Mouse (Mus musculus) regulatory T cell (primary cell): Measurements from ENCODE around the gene Sept1.

ENCODE experiments used
- in situ Hi-C: fragments of 300-600 bp; cut with MboI, MseI; formaldehyde crosslinking; loops from one replicate; pipeline ENCODE4 v1.15.1; 2025; ENCODE audit warnings: high pct_unique_total_duplicates

The Sept1 gene

DNA sequence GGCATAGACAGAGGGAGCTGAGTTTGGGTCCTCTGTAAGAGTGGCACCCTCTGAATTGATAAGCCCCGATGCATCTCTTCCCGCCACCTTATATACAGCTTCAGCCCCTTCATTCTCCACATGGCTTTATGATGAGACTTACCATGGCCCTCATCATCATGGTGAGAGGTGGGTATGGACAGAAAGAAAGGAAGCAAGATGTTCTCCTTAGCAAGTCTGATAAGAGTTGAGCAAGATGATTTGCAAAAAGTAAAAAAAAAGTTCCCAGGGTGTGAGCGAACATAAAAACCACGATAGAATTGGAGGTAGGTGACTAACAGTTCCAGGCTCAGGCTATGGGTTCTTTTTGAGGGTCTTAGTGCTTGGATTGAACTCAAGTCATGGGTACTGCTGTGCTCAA, 14.3 kb downstream of the Sept1 start:
- in situ Hi-C loops: no loop called here

DNA sequence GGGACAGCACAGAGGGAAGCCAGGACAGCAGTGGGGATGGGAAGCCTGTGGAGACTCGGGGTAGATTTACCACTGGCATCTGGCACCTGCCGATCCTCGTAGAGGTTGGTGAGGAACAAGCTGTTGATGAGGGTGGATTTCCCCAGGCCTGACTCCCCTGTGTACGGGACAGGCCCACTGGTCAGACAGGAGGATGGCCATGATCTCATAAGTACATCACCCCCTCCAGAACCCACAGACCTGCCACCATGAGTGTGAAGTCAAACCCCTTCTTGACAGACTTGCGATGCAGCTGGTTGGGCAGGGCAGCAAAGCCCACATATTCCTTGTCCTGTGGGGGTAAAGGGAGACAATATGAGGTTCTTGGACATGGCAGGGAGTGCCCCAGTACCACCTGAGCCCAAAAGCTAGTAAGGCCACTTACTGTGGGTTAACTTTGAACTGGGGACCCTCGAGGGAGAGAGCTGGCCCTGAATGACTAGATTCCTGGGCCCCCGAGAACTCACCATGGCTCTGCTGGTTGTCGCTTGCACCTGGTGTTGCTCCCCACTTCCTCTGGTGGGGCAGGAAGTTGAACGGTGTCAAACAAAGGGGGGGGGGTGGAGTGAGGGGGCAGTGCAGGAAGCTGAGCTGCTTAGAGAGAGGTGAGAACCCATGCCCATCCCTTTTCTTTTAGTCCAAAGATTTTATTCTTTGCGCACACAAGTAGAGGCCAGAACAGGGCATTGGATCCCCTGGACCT, 14.9 kb downstream of the Sept1 start:
- in situ Hi-C loops: no loop called here

DNA sequence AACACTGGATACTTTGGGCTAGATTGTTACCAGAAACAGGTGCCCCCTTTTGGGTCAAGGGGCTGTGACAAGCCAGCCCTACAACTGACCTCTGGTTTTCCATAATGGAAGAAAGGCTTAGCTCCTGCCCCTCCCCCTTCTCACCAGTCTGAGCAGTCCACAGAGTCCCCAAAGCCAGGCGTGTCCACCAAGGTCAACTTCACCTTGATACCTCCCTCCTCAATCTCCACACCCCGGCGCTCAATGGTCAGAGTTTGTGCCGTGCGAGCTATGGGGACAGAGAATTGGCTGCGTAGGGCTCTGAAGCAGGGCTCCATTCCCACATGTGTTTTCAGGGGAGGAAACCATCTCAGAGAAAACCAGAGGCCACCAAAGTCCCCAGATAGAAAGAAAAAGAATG, 15.5 kb downstream of the Sept1 start:
- in situ Hi-C loops: no loop called here

DNA sequence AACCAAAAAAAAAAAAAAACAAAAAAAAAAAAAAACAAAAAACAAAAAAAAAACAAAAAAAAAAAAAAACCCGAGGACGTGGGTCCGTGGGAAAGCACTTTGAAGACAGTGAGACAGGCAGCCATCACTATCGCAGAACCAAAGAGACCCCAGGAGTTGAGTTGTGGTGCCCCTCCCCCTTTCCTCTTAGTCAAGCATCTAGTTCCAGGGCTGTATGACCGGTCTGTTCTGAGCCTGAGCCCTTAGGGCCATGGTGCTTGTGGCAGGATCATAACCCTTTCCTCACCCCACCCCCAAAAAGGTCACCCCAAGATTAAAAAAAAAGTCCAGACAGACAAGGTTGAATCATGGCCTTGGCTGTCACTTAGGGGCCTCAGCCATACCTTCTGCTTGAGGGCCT, 16.6 kb downstream of the Sept1 start:
- in situ Hi-C loops: no loop called here

DNA sequence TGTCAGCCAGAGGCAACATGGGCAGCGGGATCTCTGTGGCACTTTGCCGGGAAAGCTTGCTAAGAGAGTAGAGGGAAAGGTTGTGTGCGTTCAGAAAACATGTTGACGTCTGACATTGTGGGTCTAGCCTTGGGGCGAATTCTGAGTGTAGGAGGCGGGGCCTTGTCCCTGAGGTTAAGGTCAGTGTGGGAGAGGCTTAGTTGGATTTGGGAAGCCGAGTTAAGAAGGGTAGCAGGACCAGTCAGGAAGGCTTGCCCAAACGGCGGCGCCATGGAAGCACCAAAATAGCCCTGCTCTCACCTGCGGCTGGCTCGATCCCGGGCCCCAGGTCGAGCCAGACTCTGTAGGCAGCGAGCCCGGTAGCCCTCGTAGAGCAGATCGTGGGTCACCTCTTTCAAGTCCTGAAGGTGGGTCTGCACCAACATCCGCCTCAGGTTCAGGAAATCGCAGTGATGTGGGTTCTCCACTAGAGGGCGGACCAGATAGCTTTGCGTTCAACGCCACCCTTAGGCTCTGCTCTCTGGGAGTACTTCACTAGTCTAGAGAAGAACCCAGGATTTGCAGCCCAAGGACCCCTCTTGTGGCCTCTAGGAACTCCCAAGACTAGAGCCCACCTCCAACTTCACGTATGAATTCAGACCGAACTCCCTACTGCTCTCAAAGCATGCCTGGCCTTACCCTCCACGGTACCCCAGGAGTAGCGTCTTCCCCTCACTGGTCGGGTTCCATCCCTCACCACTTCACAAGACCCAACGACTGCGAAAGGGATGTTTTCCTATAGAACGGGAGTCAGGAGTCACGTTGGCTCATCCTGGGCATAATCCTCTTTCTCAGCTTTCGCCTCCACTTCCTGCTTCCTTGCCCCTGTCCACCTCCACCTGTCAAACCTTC, 17.7 kb downstream of the Sept1 start:
- in situ Hi-C loops: no loop called here

DNA sequence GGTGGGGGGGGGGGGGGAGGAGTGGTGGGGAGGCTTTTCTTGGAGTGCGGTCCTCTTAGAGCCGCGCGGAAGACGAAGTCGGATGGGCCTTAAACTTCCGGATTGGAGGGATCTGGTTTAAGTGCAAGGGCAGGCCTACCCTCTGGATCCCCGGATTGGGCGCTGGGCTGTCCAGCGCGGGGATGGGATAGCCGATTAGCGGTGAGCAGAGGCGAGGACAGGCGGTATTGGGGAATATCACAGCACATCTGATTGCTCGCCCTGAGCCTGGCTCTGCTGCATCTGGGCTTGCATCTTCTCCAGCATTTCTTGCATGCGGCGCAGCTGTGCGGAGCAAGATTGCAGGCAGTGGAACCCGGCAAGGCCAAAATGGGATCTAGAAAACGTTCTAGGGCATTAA, 18.4 kb downstream of the Sept1 start:
- in situ Hi-C loops: no loop called here

DNA sequence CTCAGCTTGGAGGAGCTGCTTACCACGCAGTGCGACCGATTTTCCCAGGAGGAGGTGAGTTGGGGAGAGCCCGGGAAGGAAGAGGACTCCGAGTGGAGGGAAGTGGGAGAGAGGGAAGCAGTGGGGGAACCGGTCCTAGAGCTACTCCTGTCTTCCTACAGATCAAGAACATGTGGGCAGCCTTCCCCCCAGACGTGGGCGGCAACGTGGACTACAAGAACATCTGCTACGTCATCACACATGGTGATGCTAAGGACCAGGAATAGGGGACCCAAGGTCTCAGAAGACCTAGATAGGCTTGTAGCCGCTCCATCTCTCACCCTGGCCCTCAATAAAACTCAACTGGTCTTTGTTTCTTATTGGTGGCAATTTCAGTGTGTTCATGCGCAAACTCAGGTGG, 19.0 kb downstream of the Sept1 start:
- in situ Hi-C loops: no loop called here

DNA sequence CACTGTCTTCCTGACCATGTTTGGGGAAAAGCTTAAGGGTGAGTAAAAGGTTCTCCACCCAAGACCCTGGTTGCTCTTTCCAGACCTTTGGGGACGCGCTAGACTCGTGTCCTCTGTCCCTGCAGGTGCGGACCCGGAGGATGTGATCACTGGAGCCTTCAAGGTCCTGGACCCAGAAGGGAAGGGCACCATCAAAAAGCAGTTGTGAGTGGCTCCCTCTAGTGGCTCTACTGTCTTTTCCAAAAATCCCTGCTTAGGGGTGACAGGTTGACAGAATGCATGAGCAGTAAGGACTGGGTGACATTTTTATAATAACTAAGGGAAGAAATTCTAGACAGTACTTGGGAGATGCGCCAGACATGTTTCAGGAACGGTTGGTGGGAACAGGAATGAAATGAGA, 19.4 kb downstream of the Sept1 start:
- in situ Hi-C loops: no loop called here

DNA sequence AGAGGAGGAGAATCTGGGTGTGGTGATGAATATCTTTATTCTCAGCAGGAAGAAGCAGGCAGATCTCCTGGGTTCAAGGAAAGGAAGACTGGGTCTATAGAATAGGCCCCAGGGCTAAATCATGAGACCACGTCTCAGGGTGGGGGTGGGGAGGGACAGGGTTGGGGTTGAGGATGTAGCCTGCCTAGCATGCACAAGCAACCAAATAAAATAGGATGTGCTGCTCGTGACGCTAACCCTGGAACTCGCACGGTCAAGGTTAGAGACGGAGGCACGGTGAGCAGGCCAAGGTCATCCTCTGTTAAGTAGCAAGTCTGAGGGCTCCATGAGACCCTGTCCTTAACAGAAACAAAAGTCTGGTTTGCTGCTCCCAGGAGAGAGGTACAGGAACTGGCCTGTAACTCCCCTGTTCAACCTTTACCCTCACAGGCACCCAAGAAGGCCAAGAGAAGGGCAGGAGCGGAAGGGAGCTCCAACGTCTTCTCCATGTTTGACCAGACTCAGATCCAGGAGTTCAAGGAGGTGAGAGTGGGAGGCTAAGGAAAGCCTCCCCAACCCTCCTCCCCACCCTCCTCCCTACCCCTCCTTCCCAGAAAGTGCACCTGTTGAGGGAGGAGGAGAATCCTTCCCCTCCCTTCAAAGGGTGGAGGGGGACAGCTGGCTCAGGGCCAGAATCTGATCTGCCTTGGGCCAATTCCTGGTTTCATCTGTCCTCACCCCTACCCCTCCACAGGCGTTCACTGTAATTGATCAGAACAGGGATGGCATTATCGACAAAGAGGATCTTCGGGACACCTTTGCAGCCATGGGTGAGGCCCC, 20.3 kb downstream of the Sept1 start:
- in situ Hi-C loops: no loop called here

DNA sequence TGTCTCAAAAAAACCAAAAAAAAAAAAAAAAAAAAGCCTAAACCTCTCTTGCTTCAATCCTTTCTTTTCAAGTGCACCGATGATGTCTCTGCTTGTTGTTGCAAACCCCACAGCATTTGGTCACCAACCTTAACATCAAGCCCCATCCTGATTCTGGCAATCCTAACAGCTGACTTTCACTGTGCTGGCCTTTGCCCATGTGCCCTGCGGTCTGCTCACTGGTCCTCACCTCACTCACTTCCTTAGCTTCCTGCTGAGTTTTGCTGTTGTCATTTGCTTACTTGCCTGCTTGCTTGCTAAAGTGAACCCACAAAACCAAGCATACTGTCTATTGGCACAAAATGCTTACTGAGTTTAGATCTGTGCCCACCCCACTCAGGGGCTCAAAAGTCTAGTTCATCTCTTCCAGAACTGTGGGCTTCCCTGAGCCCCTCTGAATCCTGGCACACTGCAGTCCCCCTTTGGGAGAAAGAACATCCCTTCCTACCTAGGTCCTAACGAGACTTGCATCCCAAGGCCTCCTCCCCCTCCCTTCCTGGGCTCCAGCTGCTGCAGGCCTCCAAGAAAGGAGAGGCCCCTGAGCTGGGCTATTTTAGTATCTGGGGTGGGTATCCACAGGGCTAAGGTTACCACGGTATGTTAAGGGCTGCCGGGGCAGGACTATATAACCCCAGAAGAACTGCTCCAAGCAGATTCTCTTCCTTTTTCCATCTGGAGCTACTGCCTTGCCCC, 21.8 kb downstream of the Sept1 start:
- in situ Hi-C loops: no loop called here

DNA sequence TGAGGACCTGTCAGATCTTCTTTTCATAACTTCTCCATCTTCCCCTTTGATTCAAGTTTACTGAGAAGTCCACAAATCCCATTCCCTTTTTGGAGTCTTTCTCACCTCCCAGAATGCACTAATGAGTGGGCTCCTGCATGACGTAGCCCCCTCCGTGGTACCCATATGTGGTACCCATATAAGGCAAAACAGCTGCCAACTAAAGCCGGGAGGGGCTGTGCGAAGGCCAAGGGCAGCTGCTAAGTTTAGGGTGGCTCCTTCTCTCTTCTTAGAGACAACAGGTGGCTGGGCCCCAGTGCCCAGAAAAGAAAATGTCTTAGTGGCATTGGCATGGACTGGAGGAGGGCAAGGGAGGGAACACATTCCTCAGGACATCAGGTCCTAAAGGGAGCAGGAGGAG, 22.7 kb downstream of the Sept1 start:
- in situ Hi-C loops: no loop called here

DNA sequence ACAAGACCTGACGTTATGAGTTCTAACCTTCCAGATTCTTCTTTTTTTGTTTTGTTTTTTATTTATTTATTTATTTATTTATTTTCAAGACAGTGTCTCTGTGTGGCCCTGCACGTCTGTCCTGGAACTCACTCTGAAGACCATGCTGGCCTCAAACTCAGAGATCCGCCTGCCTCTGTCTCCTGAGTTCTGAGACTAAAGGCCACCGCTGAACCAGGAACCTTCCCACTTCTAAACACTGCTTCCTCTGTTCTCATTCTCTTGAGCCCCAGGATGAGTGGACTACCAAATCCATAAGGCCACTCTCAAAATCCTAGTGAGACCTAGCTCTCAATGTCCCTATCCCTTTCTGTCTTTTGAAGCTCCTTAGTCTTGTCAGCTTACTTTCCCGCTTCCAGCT, 23.1 kb downstream of the Sept1 start:
- in situ Hi-C loops: no loop called here

DNA sequence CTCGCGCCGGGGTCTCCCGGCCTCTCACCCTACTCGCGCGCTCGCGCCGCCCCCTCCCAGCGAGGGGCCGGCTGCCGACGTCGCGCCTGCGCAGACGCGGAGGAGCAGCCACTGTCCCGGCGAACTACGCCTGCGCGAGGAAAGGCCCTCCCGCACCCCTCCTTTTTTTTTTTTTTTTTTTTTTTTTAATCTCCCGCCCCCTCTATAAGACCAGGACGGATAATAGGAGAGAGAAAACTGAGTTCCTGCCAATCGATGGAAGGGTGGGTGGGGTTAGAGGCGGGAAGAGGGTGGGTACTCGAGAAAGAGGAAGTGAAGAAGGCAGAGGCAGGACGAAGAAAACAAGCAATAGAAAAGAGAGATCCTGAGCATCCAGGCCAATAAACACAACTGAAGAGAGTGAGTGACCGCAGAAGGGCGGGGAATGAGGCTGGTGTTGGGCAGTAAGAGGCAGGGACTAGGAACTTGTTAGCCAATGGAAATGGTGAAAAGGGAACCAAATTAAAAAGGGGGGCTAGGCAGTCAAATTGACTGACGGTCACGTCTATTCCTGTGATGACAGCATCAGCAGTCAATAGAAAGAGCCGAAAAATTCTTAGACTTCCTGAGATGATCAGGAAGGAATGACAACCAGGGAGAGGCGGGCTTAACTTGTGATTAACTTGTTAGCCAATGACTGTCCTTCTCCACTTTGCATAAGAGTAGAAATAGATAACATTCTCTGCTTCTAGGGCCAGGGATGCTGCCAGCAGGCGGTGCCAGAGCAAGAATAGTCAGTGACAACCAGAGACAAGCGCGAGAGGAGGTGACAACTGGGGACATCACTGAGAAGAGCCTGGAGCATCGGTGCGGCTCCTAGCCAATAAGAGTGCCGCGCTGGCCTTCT, 24.1 kb downstream of the Sept1 start, which contains the start of gene Mylpf:
Gene Mylpf, plus strand, starts transcription at position 338 of the 886 bp plus-strand sequence.
- in situ Hi-C loops: no loop called here

DNA sequence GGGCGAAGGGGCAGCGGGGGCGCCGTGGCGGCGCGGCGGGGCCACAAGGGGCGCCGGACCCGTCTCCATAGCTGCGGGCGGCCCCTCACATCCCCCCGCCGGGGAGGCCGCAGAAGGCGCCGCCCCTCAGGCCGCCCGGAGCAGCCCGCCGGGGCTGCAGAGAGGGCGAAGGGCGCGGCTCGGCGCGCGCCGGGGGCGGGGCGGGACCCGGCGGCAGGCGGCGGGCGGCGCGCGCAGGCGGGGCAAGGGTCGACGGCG, 24.7 kb downstream of the Sept1 start, which contains the start of gene Tbc1d10b:
Gene Tbc1d10b, minus strand, starts transcription at position 174 of the 258 bp plus-strand sequence.
- in situ Hi-C loops: no loop called here

DNA sequence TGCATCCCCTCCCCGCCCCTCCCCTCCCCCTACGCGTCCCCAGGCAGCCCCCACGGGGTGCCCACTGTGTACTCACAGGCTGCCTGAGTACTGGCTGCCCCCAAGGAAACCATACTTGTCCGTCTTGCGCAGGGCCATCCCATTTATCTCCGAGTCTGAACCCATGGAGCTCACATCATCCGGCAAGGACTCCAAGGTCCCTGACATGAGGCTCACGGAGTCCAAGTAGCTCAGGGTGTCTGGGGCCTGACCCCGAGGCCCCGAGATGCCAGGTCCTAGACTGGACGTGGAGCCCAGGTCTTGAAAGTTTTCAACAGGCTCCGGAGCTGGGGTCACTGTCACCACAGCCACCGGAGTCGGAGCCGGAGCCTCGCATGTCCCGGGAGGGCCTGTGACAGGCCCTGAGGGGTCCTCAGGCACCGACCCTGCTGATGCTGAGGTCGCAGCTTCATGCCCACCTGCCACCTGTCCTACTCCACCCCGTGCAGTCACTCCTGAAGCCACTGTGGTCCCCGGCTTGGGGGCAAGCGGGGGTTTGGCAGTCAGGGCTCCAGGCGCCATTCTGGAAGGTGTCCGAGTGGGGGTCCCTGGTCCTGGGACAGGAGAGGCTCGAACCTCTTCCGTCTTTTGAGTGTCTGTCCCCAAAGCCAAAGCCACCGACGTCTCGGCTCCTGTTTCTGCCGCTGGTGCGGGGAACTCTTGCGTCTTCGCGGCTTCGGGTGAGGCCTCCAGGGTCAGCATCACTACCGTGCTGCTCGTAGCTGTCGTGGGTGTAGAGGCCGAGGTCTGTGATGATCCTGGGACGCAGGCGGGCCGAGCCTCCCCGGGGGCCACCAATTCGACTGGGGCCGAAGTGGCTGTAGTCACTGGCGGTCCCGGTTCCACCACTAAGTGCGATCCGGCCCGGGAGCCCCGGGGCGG, 25.3 kb downstream of the Sept1 start:
- in situ Hi-C loops: no loop called here

DNA sequence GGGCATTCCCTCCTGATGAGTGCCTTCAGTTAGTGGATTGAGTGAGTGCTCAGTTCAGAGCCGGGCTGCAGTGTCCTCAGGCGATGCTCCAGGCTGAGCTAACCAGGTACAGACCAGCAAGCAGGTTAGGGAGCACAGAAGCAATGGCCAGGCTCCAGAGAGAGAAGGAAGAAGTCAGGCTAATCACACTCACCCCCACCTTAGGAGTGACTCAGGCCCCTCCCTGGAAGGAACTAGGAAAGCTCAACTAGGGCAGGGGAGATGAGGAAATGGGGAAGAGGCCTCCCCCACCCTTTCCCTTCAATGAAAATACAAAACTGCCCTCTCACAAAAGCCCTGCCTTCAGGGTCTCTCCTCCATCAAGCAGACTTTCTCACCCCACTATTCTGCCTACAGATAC, 26.3 kb downstream of the Sept1 start:
- in situ Hi-C loops: no loop called here

DNA sequence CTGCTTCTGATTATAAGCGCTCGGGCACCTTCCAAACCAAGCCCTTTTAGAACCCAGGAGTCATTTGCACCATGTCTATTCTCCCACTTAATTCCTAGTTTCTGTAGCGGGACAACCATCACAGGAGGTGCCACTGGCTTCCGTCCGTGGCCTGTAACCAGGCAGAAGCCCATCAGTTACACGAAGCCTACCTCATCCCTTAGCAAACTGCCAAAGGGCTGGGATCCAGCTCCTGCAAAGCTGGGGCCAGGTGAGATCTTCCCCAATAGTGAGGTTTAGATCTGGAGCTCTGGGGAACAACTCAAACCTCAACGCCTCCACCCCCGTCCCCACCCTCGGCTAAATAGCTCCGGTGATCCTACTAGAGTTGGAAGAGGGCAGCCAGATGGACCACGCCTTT, 36.4 kb downstream of the Sept1 start:
- in situ Hi-C loops: no loop called here

DNA sequence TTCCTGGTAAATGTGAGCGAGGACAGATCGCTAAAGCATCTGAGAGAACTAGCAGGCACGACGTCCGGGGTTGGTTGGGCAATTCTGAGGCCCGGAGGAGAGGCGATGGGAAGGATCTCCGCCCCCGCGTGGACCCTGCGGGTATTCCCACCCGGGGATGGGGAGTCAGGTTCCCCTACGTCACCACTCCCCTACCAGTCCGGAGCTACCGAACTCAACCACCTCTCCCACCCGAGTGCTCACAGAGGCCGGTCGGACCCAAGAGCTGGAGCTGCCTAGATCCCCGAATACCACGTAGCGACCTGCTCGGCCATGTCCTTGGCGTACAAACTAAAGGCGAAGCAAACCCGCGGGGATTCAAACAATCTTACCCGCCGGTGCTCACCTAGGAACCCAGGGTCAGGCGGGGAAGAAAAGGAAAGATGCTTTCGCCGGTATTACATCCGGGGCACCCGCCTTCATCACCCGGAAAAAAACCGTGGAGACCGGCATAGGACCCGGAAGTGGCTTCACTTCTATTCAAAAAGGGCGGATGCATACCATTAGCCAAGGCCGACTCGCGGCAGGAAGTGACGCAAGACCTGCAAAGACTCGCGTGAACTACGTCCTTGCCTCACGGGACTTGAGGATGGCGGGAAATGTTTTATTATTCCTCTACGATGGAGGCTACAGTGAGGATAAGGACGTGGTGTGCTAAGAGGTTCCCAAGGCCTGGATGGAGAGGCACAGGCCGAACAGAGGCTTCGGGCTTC, 37.2 kb downstream of the Sept1 start, which contains the start of gene Cd2bp2:
Gene Cd2bp2, minus strand, starts transcription at position 507 of the 752 bp plus-strand sequence.
- in situ Hi-C loops: no loop called here

DNA sequence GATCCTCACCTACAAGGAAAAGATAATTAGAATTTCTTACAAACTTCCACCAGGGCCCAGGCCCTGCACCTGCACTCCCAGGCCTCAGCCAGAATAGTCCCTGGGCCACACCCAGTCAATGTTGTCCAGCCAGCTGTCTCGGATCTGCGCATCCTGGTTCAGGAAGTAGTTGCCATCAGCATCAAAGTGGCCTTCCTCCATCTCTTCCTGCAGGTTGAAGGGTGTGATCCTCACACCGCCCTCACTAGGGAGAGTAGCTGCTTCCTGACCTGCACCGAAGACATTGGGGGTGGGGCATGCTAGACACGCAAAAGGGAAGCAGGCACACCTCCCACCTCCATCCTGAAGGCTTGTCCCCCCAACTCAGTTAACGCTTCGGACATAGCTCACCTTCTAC, 38.3 kb downstream of the Sept1 start:
- in situ Hi-C loops: no loop called here
